Mouse (Mus musculus) intestine, embryonic 15.5 days (tissue): ENCODE results near the gene Rph3a. TPM values are rescaled to one million over a fixed set of nuclear protein-coding genes. Genes with fewer than 3 reads are reported as not detected.
"Not testable (repeated sequence)": the region's sequence is repeated elsewhere in the genome, so short reads cannot be mapped to it uniquely, and the experiment has no call there.

ENCODE experiments used
- ATAC-seq: fragments of 200-750 bp; cut with Nextera tagmentation; 2 replicates; pipeline ENCODE4 v1.8.0; 2017; ENCODE audit warnings: moderate TSS enrichment, moderate library complexity
- H3K27ac ChIP-seq: fragments of 300-500 bp; sonication (generic); 2 replicates; pipeline ENCODE4 v1.5.1; 2015; ENCODE audit warnings: mild to moderate bottlenecking, inconsistent platforms
- H3K27me3 ChIP-seq: fragments of 300-500 bp; sonication (generic); replicated peaks from 2 replicates; pipeline ENCODE4 v1.6.1; 2015; ENCODE audit warnings: inconsistent platforms
- H3K36me3 ChIP-seq: fragments of 300-500 bp; sonication (generic); 2 replicates; pipeline ENCODE4 v1.6.1; 2015; ENCODE audit warnings: inconsistent platforms
- H3K4me1 ChIP-seq: fragments of 300-500 bp; sonication (generic); replicated peaks from 2 replicates; pipeline ENCODE4 v1.6.1; 2015; ENCODE audit warnings: inconsistent platforms
- H3K4me2 ChIP-seq: fragments of 300-500 bp; sonication (generic); replicated peaks from 2 replicates; pipeline ENCODE4 v1.6.1; 2015; ENCODE audit warnings: mild to moderate bottlenecking, inconsistent platforms
- H3K4me3 ChIP-seq: fragments of 300-500 bp; sonication (generic); replicated peaks from 2 replicates; pipeline ENCODE4 v1.5.1; 2015; ENCODE audit warnings: inconsistent platforms
- H3K9ac ChIP-seq: fragments of 300-500 bp; sonication (generic); 2 replicates; pipeline ENCODE4 v1.6.1; 2015; ENCODE audit warnings: inconsistent platforms
- H3K9me3 ChIP-seq: fragments of 300-500 bp; sonication (generic); 2 replicates; pipeline ENCODE4 v1.6.1; 2016; ENCODE audit warnings: inconsistent platforms
- WGBS: fragments of 180-500 bp; shearing (Covaris S2); methylation state at CpG from one replicate; pipeline ENCODE4 v1.1.7; 2015; 5-methylcytosine and 5-hydroxymethylcytosine counted together
- polyA plus RNA-seq: library from polyadenylated mRNA; unstranded; fragments of >200 nt; fragmentation: Nextera tagmentation; extraction: Ambion mirVana; gene quantifications from 2 replicates; pipeline ENCODE4 v1.2.1, GENCODE M21; 2015

Rph3a gene
- polyA plus RNA-seq, 1 experiment from 2014 or later, result 0.20 TPM

- Histone ChIP-seq H3K9me3 (no peaks in the 10 kb centered on the region), H3K4me2 (no peak overlapping the region), H3K4me3 (no peak overlapping the region), H3K9ac (no peak overlapping the region), H3K27ac (no peak overlapping the region), H3K36me3 (no peaks in the 10 kb centered on the region), H3K27me3 (no peaks in the 10 kb centered on the region), H3K4me1 (0 out of 2 replicates have a peak, but pooled peaks cover 2% of the 10 kb centered on the region)
- ATAC-seq, result no peak
- WGBS, result 0% methylated on average over 1 of the region's 1 CpGs
Observed at GRCm38 (mm10) chr5:120927036-120927435, 82.9 kb downstream of the Rph3a start.

DNA sequence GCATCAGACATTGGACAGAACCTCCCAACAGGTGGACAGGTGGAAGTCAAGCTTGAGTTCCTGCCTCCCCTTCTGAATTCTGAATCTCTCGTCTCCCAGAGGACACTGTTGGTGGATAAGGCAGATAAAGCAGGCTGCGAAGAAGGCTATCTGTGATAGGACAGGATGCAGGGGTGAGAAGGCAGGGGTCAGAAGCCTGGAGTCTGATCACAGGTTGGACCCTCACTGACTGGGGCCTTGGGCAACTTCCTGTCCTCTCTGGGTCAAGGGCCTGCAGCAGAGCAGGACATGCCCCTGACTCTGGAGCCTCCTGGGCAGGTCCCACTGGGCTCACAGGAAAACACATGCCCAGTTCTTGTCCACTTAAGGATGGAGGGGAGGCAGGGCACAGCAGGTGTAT, 83.6 kb downstream of the Rph3a start:
- 59% methylated on average over 2 of the region's 2 CpGs for WGBS
- not testable (repeated sequence) for H3K4me2 ChIP-seq, H3K9ac ChIP-seq, H3K4me3 ChIP-seq, H3K4me1 ChIP-seq, H3K27ac ChIP-seq, ATAC-seq, H3K36me3 ChIP-seq, H3K9me3 ChIP-seq, H3K27me3 ChIP-seq

GRCm38 (mm10) chr5:120924520-120924919, 85.4 kb downstream of the Rph3a start:
- not testable (repeated sequence) for H3K4me3 ChIP-seq, H3K9me3 ChIP-seq, H3K27me3 ChIP-seq, H3K4me1 ChIP-seq, H3K9ac ChIP-seq, H3K36me3 ChIP-seq
- WGBS, result 49% methylated on average over 4 of the region's 4 CpGs
- Histone ChIP-seq H3K4me2 (0 out of 2 replicates have a peak overlapping the region, but pooled peaks have one; percentile 12), H3K27ac (peak overlapping the region; percentile 48; the same call in 1 of the 2 replicates)
- ATAC-seq, result peak; percentile 70

DNA sequence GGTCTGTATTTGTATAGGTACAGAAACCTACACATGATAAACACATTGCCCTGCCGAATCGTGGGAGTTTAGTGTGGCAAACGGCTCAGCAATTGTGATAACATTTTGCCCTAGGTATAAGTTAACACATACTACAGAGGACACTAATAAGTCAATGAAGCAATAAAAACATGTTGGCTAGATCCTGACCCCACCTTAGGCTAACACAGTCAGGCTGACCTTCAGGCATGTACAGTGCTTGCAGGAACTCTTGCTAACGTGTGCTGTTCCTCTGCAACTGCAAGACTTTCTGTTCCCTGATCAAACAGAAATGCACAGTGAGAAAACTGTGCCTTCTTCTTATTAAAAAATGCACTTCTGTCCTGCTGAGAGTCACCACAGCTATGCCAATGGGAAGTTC, 85.9 kb downstream of the Rph3a start:
- Histone ChIP-seq H3K4me1 (0 out of 2 replicates have a peak, but pooled peaks cover 2% of the 10 kb centered on the region), H3K4me3 (no peak overlapping the region), H3K36me3 (no peaks in the 10 kb centered on the region), H3K9ac (no peak overlapping the region), H3K27ac (peak overlapping the region; percentile 48; the same call in 1 of the 2 replicates), H3K27me3 (no peaks in the 10 kb centered on the region), H3K4me2 (0 out of 2 replicates have a peak overlapping the region, but pooled peaks have one; percentile 12), H3K9me3 (no peaks in the 10 kb centered on the region)
- 47% methylated on average over 4 of the region's 4 CpGs for WGBS
- ATAC-seq, result peak; percentile 88

- H3K27ac ChIP-seq, result no peak overlapping the region
- no peak overlapping the region for H3K4me3 ChIP-seq
- no peak overlapping the region for H3K4me2 ChIP-seq
- H3K27me3 ChIP-seq, result no peaks in the 10 kb centered on the region
- no peak overlapping the region for H3K9ac ChIP-seq
- no peaks in the 10 kb centered on the region for H3K9me3 ChIP-seq
- no peaks in the 10 kb centered on the region for H3K36me3 ChIP-seq
- 0 out of 2 replicates have a peak, but pooled peaks cover 2% of the 10 kb centered on the region for H3K4me1 ChIP-seq
- 82% methylated on average over 3 of the region's 3 CpGs for WGBS
- no peak for ATAC-seq
Observed at GRCm38 (mm10) chr5:120920296-120920695, 89.6 kb downstream of the Rph3a start.

DNA sequence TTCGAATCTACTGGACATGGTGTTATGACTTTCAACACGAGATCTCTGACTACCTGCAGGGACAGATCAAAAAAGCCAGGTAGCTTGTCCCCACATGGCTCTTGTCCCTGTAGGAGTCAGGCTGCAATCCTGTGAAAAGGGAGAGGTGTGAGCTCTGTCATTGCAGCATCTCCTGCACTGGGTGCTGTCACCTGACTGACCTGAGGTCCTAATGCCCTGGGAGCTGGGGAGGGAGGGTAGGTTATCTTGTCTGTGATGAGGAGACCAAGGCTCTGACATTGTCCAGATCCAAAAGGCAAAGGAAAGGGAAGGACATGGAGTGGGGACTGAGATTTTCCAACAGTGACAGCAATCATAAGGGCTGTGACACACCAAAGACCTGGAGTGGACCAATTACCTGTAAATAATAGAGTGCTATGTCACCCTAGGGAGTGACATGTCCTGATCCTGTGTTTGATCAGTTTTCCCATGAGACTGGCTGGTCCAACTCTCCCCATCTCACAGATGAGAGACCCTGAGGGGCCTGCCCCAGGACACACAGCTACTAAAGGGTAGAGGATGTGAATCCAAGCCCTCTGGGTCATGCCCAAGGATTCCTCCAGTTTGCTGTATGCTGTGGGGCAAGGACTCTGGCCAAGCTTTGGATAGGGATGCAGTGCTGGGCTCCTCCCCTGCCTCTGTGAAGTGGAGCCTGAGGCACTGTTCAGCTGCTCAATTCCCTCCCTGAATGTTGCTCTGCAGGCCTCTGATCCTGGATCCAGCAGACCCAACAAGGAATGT, 90.5 kb downstream of the Rph3a start:
- H3K27me3 ChIP-seq, H3K4me2 ChIP-seq, H3K27ac ChIP-seq, H3K36me3 ChIP-seq, ATAC-seq, H3K4me1 ChIP-seq, H3K4me3 ChIP-seq, H3K9me3 ChIP-seq, H3K9ac ChIP-seq: not testable (repeated sequence)
- 73% methylated on average over 2 of the region's 2 CpGs for WGBS

- H3K4me3 ChIP-seq, H3K36me3 ChIP-seq, H3K9ac ChIP-seq, H3K27ac ChIP-seq, H3K27me3 ChIP-seq, H3K4me2 ChIP-seq, H3K9me3 ChIP-seq, H3K4me1 ChIP-seq, ATAC-seq: not testable (repeated sequence)
- 52% methylated on average over 8 of the region's 8 CpGs for WGBS
Observed at GRCm38 (mm10) chr5:120914204-120914603, 95.7 kb downstream of the Rph3a start, which contains the start of gene Oas1d. Gene Oas1d (plus strand): TSS chr5:120914536.

DNA sequence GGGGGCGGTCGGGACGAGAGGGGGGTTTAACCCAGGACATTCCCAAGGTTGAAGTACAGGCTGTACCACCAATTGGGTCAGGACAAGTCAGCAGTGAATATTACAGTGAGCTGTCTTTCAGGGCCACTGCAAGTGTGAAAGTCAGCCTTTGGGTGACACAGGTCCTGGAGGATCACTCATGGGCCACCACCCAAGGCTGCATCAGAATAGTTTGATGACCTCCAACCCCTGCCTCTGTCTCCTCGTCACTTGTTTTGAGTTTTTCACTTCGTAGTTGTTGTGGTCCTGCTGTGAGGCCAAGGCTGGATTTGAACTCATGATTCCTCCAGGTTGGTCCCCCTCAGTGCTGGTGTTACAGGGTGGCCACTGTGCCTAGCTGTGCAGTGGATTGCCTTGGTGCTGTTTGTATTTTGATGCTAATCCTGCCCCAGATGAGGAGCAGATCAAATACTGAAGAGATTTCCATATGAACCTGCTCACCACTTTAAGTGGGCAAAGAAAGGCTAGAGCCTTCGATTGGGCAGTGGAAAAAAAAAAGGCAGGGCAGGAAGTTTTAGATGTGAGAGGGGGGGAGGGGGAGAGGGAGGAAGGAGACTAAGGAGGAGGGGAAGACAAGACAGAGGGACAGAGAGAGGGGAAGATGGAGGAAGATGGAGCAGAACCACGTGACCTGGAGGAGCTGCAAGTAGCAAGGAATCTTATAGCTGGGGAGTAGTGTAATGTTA, 101.5 kb downstream of the Rph3a start:
- Histone ChIP-seq H3K4me1 (no peaks in the 10 kb centered on the region), H3K27ac (no peak overlapping the region), H3K36me3 (no peaks in the 10 kb centered on the region), H3K9me3 (no peaks in the 10 kb centered on the region), H3K9ac (no peak overlapping the region), H3K4me3 (no peak overlapping the region), H3K4me2 (no peak overlapping the region), H3K27me3 (no peaks in the 10 kb centered on the region)
- no peak for ATAC-seq
- 56% methylated on average over 7 of the region's 7 CpGs for WGBS

- peak within 1 kb of the TSS; percentile 43 for H3K4me2 ChIP-seq
- H3K36me3 ChIP-seq, H3K27me3 ChIP-seq, H3K27ac ChIP-seq, H3K9me3 ChIP-seq, H3K4me1 ChIP-seq, H3K9ac ChIP-seq: not testable (repeated sequence)
- peak; percentile 91 for ATAC-seq
- 31% methylated on average over 9 of the region's 12 CpGs for WGBS
- H3K4me3 ChIP-seq, result peak within 1 kb of the TSS; percentile 18
Observed at GRCm38 (mm10) chr5:120906791-120907733, 102.8 kb downstream of the Rph3a start, which contains the start of gene Oas1a. Gene Oas1a (minus strand): TSS chr5:120907521.

- Histone ChIP-seq H3K9ac (no peak overlapping the region), H3K27ac (no peak overlapping the region), H3K4me2 (no peak overlapping the region), H3K27me3 (no peaks in the 10 kb centered on the region), H3K9me3 (no peaks in the 10 kb centered on the region), H3K36me3 (no peaks in the 10 kb centered on the region), H3K4me1 (no peaks in the 10 kb centered on the region), H3K4me3 (no peak overlapping the region)
- 91% methylated on average over 5 of the region's 5 CpGs for WGBS
- no peak for ATAC-seq
Observed at GRCm38 (mm10) chr5:120902056-120902455, 107.8 kb downstream of the Rph3a start.

GRCm38 (mm10) chr5:120900666-120901065, 109.2 kb downstream of the Rph3a start:
- no peak overlapping the region for H3K27ac ChIP-seq
- no peaks in the 10 kb centered on the region for H3K27me3 ChIP-seq
- WGBS, result 69% methylated on average over 1 of the region's 1 CpGs
- H3K4me1 ChIP-seq, result no peaks in the 10 kb centered on the region
- H3K4me2 ChIP-seq, result no peak overlapping the region
- no peaks in the 10 kb centered on the region for H3K36me3 ChIP-seq
- H3K9ac ChIP-seq, result no peak overlapping the region
- H3K9me3 ChIP-seq, result no peaks in the 10 kb centered on the region
- ATAC-seq, result no peak
- H3K4me3 ChIP-seq, result no peak overlapping the region

- no peak for ATAC-seq
- no peaks in the 10 kb centered on the region for H3K4me1 ChIP-seq
- no peak overlapping the region for H3K4me3 ChIP-seq
- H3K9ac ChIP-seq, result no peak overlapping the region
- no peaks in the 10 kb centered on the region for H3K36me3 ChIP-seq
- H3K4me2 ChIP-seq, result no peak overlapping the region
- H3K27me3 ChIP-seq, result no peaks in the 10 kb centered on the region
- no peak overlapping the region for H3K27ac ChIP-seq
- no peaks in the 10 kb centered on the region for H3K9me3 ChIP-seq
Observed at GRCm38 (mm10) chr5:120898726-120899125, 111.2 kb downstream of the Rph3a start.
